Mouse (Mus musculus): ENCODE measurements around the gene Mycn. TPM values are rescaled to one million over a fixed set of nuclear protein-coding genes. Genes with fewer than 3 reads are reported as not detected.

The Mycn gene
- polyA plus RNA-seq, 1 experiment, result 0.06 TPM

DNA sequence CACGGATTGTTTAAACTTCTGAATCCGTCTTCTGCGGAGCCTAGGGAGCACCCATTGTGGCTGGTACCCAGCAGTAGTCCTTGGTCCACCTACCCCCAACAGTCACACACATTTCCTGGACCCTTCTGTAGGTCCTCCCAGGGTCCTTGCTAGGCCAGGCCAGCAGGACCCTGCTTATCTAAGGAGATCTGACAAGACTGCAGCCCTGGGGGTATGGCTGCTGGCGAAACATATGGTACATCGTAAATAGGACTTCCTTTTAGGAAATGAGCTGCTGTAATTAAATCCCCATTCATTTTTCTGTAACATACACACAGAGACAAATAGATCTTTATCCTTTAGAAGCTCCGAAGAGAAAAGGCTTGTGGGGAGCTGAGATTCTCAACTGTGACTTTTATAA lies 34.9 kb downstream of the Mycn start:
- Histone ChIP-seq H3K79me3 (ENCODE audit: low read depth) (no peaks in the 10 kb centered on the region), H3K79me2 (ENCODE audit: control insufficient read depth, insufficient read depth) (no peaks in the 10 kb centered on the region), H3K4me3 (ENCODE audit: insufficient read depth, poor library complexity, severe bottlenecking) (no peak overlapping the region), H3ac (ENCODE audit: control insufficient read depth, insufficient read length, low read depth) (no peak overlapping the region), H3K27me3 (ENCODE audit: control insufficient read depth, insufficient read depth, insufficient read length) (no peaks in the 10 kb centered on the region), H3K36me3 (ENCODE audit: control insufficient read depth, insufficient read depth) (no peaks in the 10 kb centered on the region)
- TF ChIP-seq MYOG (IDR thresholded peaks at IDR 0.05; ENCODE audit: control insufficient read depth, extremely low read depth, insufficient read length) (no peak), CTCF (IDR thresholded peaks at IDR 0.05; ENCODE audit: control insufficient read depth, insufficient read depth, insufficient read length) (no peak), MYOD1 (IDR thresholded peaks at IDR 0.05; ENCODE audit: control insufficient read depth, insufficient read length, low read depth) (no peak), USF1 (IDR thresholded peaks at IDR 0.05; ENCODE audit: low read depth) (no peak), FOSL1 (IDR thresholded peaks at IDR 0.05; ENCODE audit: insufficient read depth, low read length, poor library complexity, severe bottlenecking) (no peak), MAX (IDR thresholded peaks at IDR 0.05) (no peak), CEBPB (IDR thresholded peaks at IDR 0.05; ENCODE audit: low read depth) (no peak)

GRCm38 (mm10) chr12:12906321-12906720 lies 35.4 kb downstream of the Mycn start:
- Histone ChIP-seq H3K36me3 (ENCODE audit: control insufficient read depth, insufficient read depth) (no peaks in the 10 kb centered on the region), H3ac (ENCODE audit: control insufficient read depth, insufficient read length, low read depth) (no peak overlapping the region), H3K79me2 (ENCODE audit: control insufficient read depth, insufficient read depth) (no peaks in the 10 kb centered on the region), H3K4me3 (ENCODE audit: insufficient read depth, poor library complexity, severe bottlenecking) (no peak overlapping the region), H3K79me3 (ENCODE audit: low read depth) (no peaks in the 10 kb centered on the region), H3K27me3 (ENCODE audit: control insufficient read depth, insufficient read depth, insufficient read length) (no peaks in the 10 kb centered on the region)
- TF ChIP-seq FOSL1 (IDR thresholded peaks at IDR 0.05; ENCODE audit: insufficient read depth, low read length, poor library complexity, severe bottlenecking) (no peak), CEBPB (IDR thresholded peaks at IDR 0.05; ENCODE audit: low read depth) (no peak), MYOG (IDR thresholded peaks at IDR 0.05; ENCODE audit: control insufficient read depth, extremely low read depth, insufficient read length) (no peak), MYOD1 (IDR thresholded peaks at IDR 0.05; ENCODE audit: control insufficient read depth, insufficient read length, low read depth) (no peak), MAX (IDR thresholded peaks at IDR 0.05) (no peak), USF1 (IDR thresholded peaks at IDR 0.05; ENCODE audit: low read depth) (no peak), CTCF (IDR thresholded peaks at IDR 0.05; ENCODE audit: control insufficient read depth, insufficient read depth, insufficient read length) (no peak)

- Histone ChIP-seq H3K4me3 (ENCODE audit: insufficient read depth, poor library complexity, severe bottlenecking) (no peak overlapping the region), H3K36me3 (ENCODE audit: control insufficient read depth, insufficient read depth) (no peaks in the 10 kb centered on the region), H3ac (ENCODE audit: control insufficient read depth, insufficient read length, low read depth) (no peak overlapping the region), H3K79me3 (ENCODE audit: low read depth) (no peaks in the 10 kb centered on the region), H3K27me3 (ENCODE audit: control insufficient read depth, insufficient read depth, insufficient read length) (no peaks in the 10 kb centered on the region), H3K79me2 (ENCODE audit: control insufficient read depth, insufficient read depth) (no peaks in the 10 kb centered on the region)
- TF ChIP-seq CTCF (IDR thresholded peaks at IDR 0.05; ENCODE audit: control insufficient read depth, insufficient read depth, insufficient read length) (no peak), FOSL1 (IDR thresholded peaks at IDR 0.05; ENCODE audit: insufficient read depth, low read length, poor library complexity, severe bottlenecking) (no peak), MYOG (IDR thresholded peaks at IDR 0.05; ENCODE audit: control insufficient read depth, extremely low read depth, insufficient read length) (no peak), USF1 (IDR thresholded peaks at IDR 0.05; ENCODE audit: low read depth) (no peak), CEBPB (IDR thresholded peaks at IDR 0.05; ENCODE audit: low read depth) (no peak), MYOD1 (IDR thresholded peaks at IDR 0.05; ENCODE audit: control insufficient read depth, insufficient read length, low read depth) (no peak), MAX (IDR thresholded peaks at IDR 0.05) (no peak)
Measured at GRCm38 (mm10) chr12:12905117-12905516, 36.6 kb downstream of the Mycn start.

- Histone ChIP-seq H3K27me3 (ENCODE audit: control insufficient read depth, insufficient read depth, insufficient read length) (no peaks in the 10 kb centered on the region), H3K36me3 (ENCODE audit: control insufficient read depth, insufficient read depth) (no peaks in the 10 kb centered on the region), H3K4me3 (ENCODE audit: insufficient read depth, poor library complexity, severe bottlenecking) (no peak overlapping the region), H3ac (ENCODE audit: control insufficient read depth, insufficient read length, low read depth) (no peak overlapping the region), H3K79me3 (ENCODE audit: low read depth) (no peaks in the 10 kb centered on the region), H3K79me2 (ENCODE audit: control insufficient read depth, insufficient read depth) (no peaks in the 10 kb centered on the region)
- TF ChIP-seq MAX (IDR thresholded peaks at IDR 0.05) (no peak), CEBPB (IDR thresholded peaks at IDR 0.05; ENCODE audit: low read depth) (no peak), FOSL1 (IDR thresholded peaks at IDR 0.05; ENCODE audit: insufficient read depth, low read length, poor library complexity, severe bottlenecking) (no peak), USF1 (IDR thresholded peaks at IDR 0.05; ENCODE audit: low read depth) (no peak), MYOD1 (IDR thresholded peaks at IDR 0.05; ENCODE audit: control insufficient read depth, insufficient read length, low read depth) (no peak), CTCF (IDR thresholded peaks at IDR 0.05; ENCODE audit: control insufficient read depth, insufficient read depth, insufficient read length) (no peak), MYOG (IDR thresholded peaks at IDR 0.05; ENCODE audit: control insufficient read depth, extremely low read depth, insufficient read length) (no peak)
Measured at GRCm38 (mm10) chr12:12904512-12904953, 37.2 kb downstream of the Mycn start.

DNA sequence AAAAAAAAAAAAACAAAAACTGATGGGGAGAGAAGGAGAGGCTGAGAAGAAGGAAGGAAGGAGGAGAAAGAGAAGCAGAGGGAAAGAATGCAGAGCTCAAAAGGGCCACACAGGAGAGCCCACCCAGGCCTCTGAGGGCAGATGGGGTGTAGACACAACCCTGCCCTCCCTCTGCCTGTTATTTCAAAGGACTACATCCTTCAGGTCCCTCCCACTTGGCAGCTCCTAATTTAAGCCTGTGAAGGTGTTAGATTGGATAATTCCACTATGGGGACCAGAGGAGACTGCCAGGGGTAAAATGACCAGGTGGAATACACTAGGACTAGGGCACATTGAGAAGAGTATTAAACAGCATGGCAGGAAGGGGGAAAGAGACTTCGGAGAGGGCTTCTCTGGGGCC lies 37.6 kb downstream of the Mycn start:
- no peak for TF ChIP-seq FOSL1 (IDR thresholded peaks at IDR 0.05; ENCODE audit: insufficient read depth, low read length, poor library complexity, severe bottlenecking)
- no peak for TF ChIP-seq MAX (IDR thresholded peaks at IDR 0.05)
- no peak for TF ChIP-seq MYOG (IDR thresholded peaks at IDR 0.05; ENCODE audit: control insufficient read depth, extremely low read depth, insufficient read length)
- TF ChIP-seq USF1 (IDR thresholded peaks at IDR 0.05; ENCODE audit: low read depth), result no peak
- TF ChIP-seq CEBPB (IDR thresholded peaks at IDR 0.05; ENCODE audit: low read depth), result no peak
- TF ChIP-seq MYOD1 (IDR thresholded peaks at IDR 0.05; ENCODE audit: control insufficient read depth, insufficient read length, low read depth), result no peak
- no peak for TF ChIP-seq CTCF (IDR thresholded peaks at IDR 0.05; ENCODE audit: control insufficient read depth, insufficient read depth, insufficient read length)
- Histone ChIP-seq H3K79me3 (ENCODE audit: low read depth) (no peaks in the 10 kb centered on the region), H3K27me3 (ENCODE audit: control insufficient read depth, insufficient read depth, insufficient read length) (no peaks in the 10 kb centered on the region), H3K79me2 (ENCODE audit: control insufficient read depth, insufficient read depth) (no peaks in the 10 kb centered on the region), H3K36me3 (ENCODE audit: control insufficient read depth, insufficient read depth) (no peaks in the 10 kb centered on the region), H3K4me3 (ENCODE audit: insufficient read depth, poor library complexity, severe bottlenecking) (no peak overlapping the region), H3ac (ENCODE audit: control insufficient read depth, insufficient read length, low read depth) (no peak overlapping the region)

GRCm38 (mm10) chr12:12902403-12902802 lies 39.3 kb downstream of the Mycn start:
- TF ChIP-seq MYOG (IDR thresholded peaks at IDR 0.05; ENCODE audit: control insufficient read depth, extremely low read depth, insufficient read length) (no peak), MYOD1 (IDR thresholded peaks at IDR 0.05; ENCODE audit: control insufficient read depth, insufficient read length, low read depth) (no peak), USF1 (IDR thresholded peaks at IDR 0.05; ENCODE audit: low read depth) (no peak), MAX (IDR thresholded peaks at IDR 0.05) (no peak), CTCF (IDR thresholded peaks at IDR 0.05; ENCODE audit: control insufficient read depth, insufficient read depth, insufficient read length) (no peak), FOSL1 (IDR thresholded peaks at IDR 0.05; ENCODE audit: insufficient read depth, low read length, poor library complexity, severe bottlenecking) (no peak), CEBPB (IDR thresholded peaks at IDR 0.05; ENCODE audit: low read depth) (no peak)
- Histone ChIP-seq H3K36me3 (ENCODE audit: control insufficient read depth, insufficient read depth) (no peaks in the 10 kb centered on the region), H3K4me3 (ENCODE audit: insufficient read depth, poor library complexity, severe bottlenecking) (no peak overlapping the region), H3ac (ENCODE audit: control insufficient read depth, insufficient read length, low read depth) (no peak overlapping the region), H3K27me3 (ENCODE audit: control insufficient read depth, insufficient read depth, insufficient read length) (no peaks in the 10 kb centered on the region), H3K79me3 (ENCODE audit: low read depth) (no peaks in the 10 kb centered on the region), H3K79me2 (ENCODE audit: control insufficient read depth, insufficient read depth) (no peaks in the 10 kb centered on the region)
